Mouse (Mus musculus): Measurements from ENCODE around the gene Stx8. TPM values are rescaled to one million over a fixed set of nuclear protein-coding genes. Genes with fewer than 3 reads are reported as not detected.

Stx8 gene
- polyA plus RNA-seq, 1 experiment from 2014 or later = 51.7 TPM

GRCm38 (mm10) chr11:68214496-68215205 lies 248.7 kb downstream of the Stx8 start:
- no peak for ATAC-seq (ENCODE audit: low FRiP score, low TSS enrichment)
- Histone ChIP-seq H3K27me3 (ENCODE audit: control insufficient read depth, insufficient read depth, low read length) (no peaks in the 10 kb centered on the region), H3K4me3 (ENCODE audit: low read length) (no peak overlapping the region), H3K27ac (ENCODE audit: low read depth, low read length) (no peak overlapping the region), H3K9me3 (ENCODE audit: control insufficient read depth, low read length) (no peaks in the 10 kb centered on the region), H3K36me3 (ENCODE audit: control insufficient read depth, insufficient read depth, low read length) (no peaks in the 10 kb centered on the region), H3K4me2 (replicated peaks; ENCODE audit: low read depth, low read length) (no peak overlapping the region), H3K9ac (ENCODE audit: low read depth, low read length) (no peak overlapping the region), H3K4me1 (ENCODE audit: control insufficient read depth, insufficient read depth, low read length) (peaks cover 12% of the 10 kb centered on the region)
- 84% methylated on average over 9 of the region's 9 CpGs for WGBS

GRCm38 (mm10) chr11:68215206-68215912 lies 249.4 kb downstream of the Stx8 start:
- 34% methylated on average over 6 of the region's 6 CpGs for WGBS
- Histone ChIP-seq H3K27me3 (ENCODE audit: control insufficient read depth, insufficient read depth, low read length) (no peaks in the 10 kb centered on the region), H3K4me1 (ENCODE audit: control insufficient read depth, insufficient read depth, low read length) (peaks cover 12% of the 10 kb centered on the region), H3K4me2 (replicated peaks; ENCODE audit: low read depth, low read length) (no peak overlapping the region), H3K27ac (ENCODE audit: low read depth, low read length) (no peak overlapping the region), H3K36me3 (ENCODE audit: control insufficient read depth, insufficient read depth, low read length) (no peaks in the 10 kb centered on the region), H3K9ac (ENCODE audit: low read depth, low read length) (no peak overlapping the region), H3K9me3 (ENCODE audit: control insufficient read depth, low read length) (no peaks in the 10 kb centered on the region), H3K4me3 (ENCODE audit: low read length) (no peak overlapping the region)
- no peak for ATAC-seq (ENCODE audit: low FRiP score, low TSS enrichment)

- Histone ChIP-seq H3K4me1 (ENCODE audit: control insufficient read depth, insufficient read depth, low read length) (peaks cover 12% of the 10 kb centered on the region), H3K4me2 (replicated peaks; ENCODE audit: low read depth, low read length) (no peak overlapping the region), H3K27me3 (ENCODE audit: control insufficient read depth, insufficient read depth, low read length) (no peaks in the 10 kb centered on the region), H3K4me3 (ENCODE audit: low read length) (no peak overlapping the region), H3K9ac (ENCODE audit: low read depth, low read length) (no peak overlapping the region), H3K9me3 (ENCODE audit: control insufficient read depth, low read length) (no peaks in the 10 kb centered on the region), H3K36me3 (ENCODE audit: control insufficient read depth, insufficient read depth, low read length) (no peaks in the 10 kb centered on the region), H3K27ac (ENCODE audit: low read depth, low read length) (no peak overlapping the region)
- ATAC-seq (ENCODE audit: low FRiP score, low TSS enrichment) = no peak
- WGBS = 75% methylated on average over 11 of the region's 11 CpGs
Measured at GRCm38 (mm10) chr11:68216041-68216440, 250.0 kb downstream of the Stx8 start.

GRCm38 (mm10) chr11:68220733-68221132 lies 254.7 kb downstream of the Stx8 start:
- Histone ChIP-seq H3K27me3 (ENCODE audit: control insufficient read depth, insufficient read depth, low read length) (no peaks in the 10 kb centered on the region), H3K9ac (ENCODE audit: low read depth, low read length) (no peak overlapping the region), H3K4me1 (ENCODE audit: control insufficient read depth, insufficient read depth, low read length) (peaks cover 3% of the 10 kb centered on the region; the same call in 1 of the 2 replicates), H3K9me3 (ENCODE audit: control insufficient read depth, low read length) (no peaks in the 10 kb centered on the region), H3K4me3 (ENCODE audit: low read length) (no peak overlapping the region), H3K27ac (ENCODE audit: low read depth, low read length) (no peak overlapping the region), H3K4me2 (replicated peaks; ENCODE audit: low read depth, low read length) (no peak overlapping the region), H3K36me3 (ENCODE audit: control insufficient read depth, insufficient read depth, low read length) (no peaks in the 10 kb centered on the region)
- ATAC-seq (ENCODE audit: low FRiP score, low TSS enrichment) = no peak
- 76% methylated on average over 4 of the region's 4 CpGs for WGBS

GRCm38 (mm10) chr11:68222209-68222608 lies 256.2 kb downstream of the Stx8 start:
- no peak overlapping the region for H3K4me3 ChIP-seq (ENCODE audit: low read length)
- no peaks in the 10 kb centered on the region for H3K9me3 ChIP-seq (ENCODE audit: control insufficient read depth, low read length)
- no peak overlapping the region for H3K27ac ChIP-seq (ENCODE audit: low read depth, low read length)
- peaks cover 3% of the 10 kb centered on the region; the same call in 1 of the 2 replicates for H3K4me1 ChIP-seq (ENCODE audit: control insufficient read depth, insufficient read depth, low read length)
- H3K36me3 ChIP-seq (ENCODE audit: control insufficient read depth, insufficient read depth, low read length) = no peaks in the 10 kb centered on the region
- no peak overlapping the region for H3K9ac ChIP-seq (ENCODE audit: low read depth, low read length)
- WGBS = 92% methylated on average over 7 of the region's 7 CpGs
- ATAC-seq (ENCODE audit: low FRiP score, low TSS enrichment) = no peak
- no peaks in the 10 kb centered on the region for H3K27me3 ChIP-seq (ENCODE audit: control insufficient read depth, insufficient read depth, low read length)
- H3K4me2 ChIP-seq (replicated peaks; ENCODE audit: low read depth, low read length) = no peak overlapping the region

GRCm38 (mm10) chr11:68223143-68223542 lies 257.1 kb downstream of the Stx8 start:
- H3K27ac ChIP-seq (ENCODE audit: low read depth, low read length) = no peak overlapping the region
- no peak overlapping the region for H3K4me3 ChIP-seq (ENCODE audit: low read length)
- 67% methylated on average over 13 of the region's 13 CpGs for WGBS
- no peaks in the 10 kb centered on the region for H3K9me3 ChIP-seq (ENCODE audit: control insufficient read depth, low read length)
- H3K27me3 ChIP-seq (ENCODE audit: control insufficient read depth, insufficient read depth, low read length) = no peaks in the 10 kb centered on the region
- H3K9ac ChIP-seq (ENCODE audit: low read depth, low read length) = no peak overlapping the region
- ATAC-seq (ENCODE audit: low FRiP score, low TSS enrichment) = no peak
- no peak overlapping the region for H3K4me2 ChIP-seq (replicated peaks; ENCODE audit: low read depth, low read length)
- peaks cover 2% of the 10 kb centered on the region; the same call in 1 of the 2 replicates for H3K4me1 ChIP-seq (ENCODE audit: control insufficient read depth, insufficient read depth, low read length)
- no peaks in the 10 kb centered on the region for H3K36me3 ChIP-seq (ENCODE audit: control insufficient read depth, insufficient read depth, low read length)

GRCm38 (mm10) chr11:68226654-68227057 lies 260.7 kb downstream of the Stx8 start:
- Histone ChIP-seq H3K9me3 (ENCODE audit: control insufficient read depth, low read length) (no peaks in the 10 kb centered on the region), H3K4me3 (ENCODE audit: low read length) (no peak overlapping the region), H3K27me3 (ENCODE audit: control insufficient read depth, insufficient read depth, low read length) (no peaks in the 10 kb centered on the region), H3K9ac (ENCODE audit: low read depth, low read length) (no peak overlapping the region), H3K36me3 (ENCODE audit: control insufficient read depth, insufficient read depth, low read length) (no peaks in the 10 kb centered on the region), H3K27ac (ENCODE audit: low read depth, low read length) (no peak overlapping the region), H3K4me1 (ENCODE audit: control insufficient read depth, insufficient read depth, low read length) (no peaks in the 10 kb centered on the region; the same call in 1 of the 2 replicates), H3K4me2 (replicated peaks; ENCODE audit: low read depth, low read length) (no peak overlapping the region)
- no peak for ATAC-seq (ENCODE audit: low FRiP score, low TSS enrichment)
- 75% methylated on average over 5 of the region's 5 CpGs for WGBS

- Histone ChIP-seq H3K27ac (ENCODE audit: low read depth, low read length) (no peak overlapping the region), H3K4me1 (ENCODE audit: control insufficient read depth, insufficient read depth, low read length) (no peaks in the 10 kb centered on the region; the same call in 1 of the 2 replicates), H3K27me3 (ENCODE audit: control insufficient read depth, insufficient read depth, low read length) (no peaks in the 10 kb centered on the region), H3K9ac (ENCODE audit: low read depth, low read length) (no peak overlapping the region), H3K4me2 (replicated peaks; ENCODE audit: low read depth, low read length) (no peak overlapping the region), H3K36me3 (ENCODE audit: control insufficient read depth, insufficient read depth, low read length) (no peaks in the 10 kb centered on the region), H3K4me3 (ENCODE audit: low read length) (no peak overlapping the region), H3K9me3 (ENCODE audit: control insufficient read depth, low read length) (no peaks in the 10 kb centered on the region)
- no peak for ATAC-seq (ENCODE audit: low FRiP score, low TSS enrichment)
- 93% methylated on average over 6 of the region's 6 CpGs for WGBS
Measured at GRCm38 (mm10) chr11:68227837-68228236, 261.8 kb downstream of the Stx8 start.
